Mouse (Mus musculus): ENCODE data around the gene Angpt4.

Angpt4 gene

DNA sequence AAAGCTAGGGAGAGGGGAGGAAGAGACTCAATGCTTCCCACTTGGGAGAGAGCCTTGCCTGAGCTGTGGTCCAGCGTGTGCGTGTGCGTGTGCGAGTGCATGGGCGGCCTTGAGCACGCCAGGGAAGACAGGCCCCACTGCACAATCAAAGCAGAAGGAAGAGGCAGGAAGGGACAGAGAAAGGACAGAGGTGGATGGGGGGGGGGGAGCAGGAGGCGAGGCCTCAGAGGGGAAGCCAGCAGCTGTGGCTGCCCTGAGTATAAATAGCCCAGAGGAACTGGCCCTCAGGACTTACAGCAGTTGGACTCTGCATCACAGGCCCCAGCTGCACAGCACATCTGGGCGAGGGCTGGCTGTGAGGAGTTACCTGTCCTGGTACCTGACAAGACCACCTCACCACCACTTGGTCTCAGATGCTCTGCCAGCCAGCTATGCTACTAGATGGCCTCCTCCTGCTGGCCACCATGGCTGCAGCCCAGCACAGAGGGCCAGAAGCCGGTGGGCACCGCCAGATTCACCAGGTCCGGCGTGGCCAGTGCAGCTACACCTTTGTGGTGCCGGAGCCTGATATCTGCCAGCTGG lies at the start of gene Angpt4:
Gene Angpt4 (plus strand): TSS at position 292 of the 582 bp plus-strand sequence.
- Histone ChIP-seq H3K27me3 (ENCODE audit: control insufficient read depth, insufficient read depth, low read length, poor library complexity, severe bottlenecking) (no peaks in the 10 kb centered on the region), H3K36me3 (ENCODE audit: control insufficient read depth, insufficient read depth, low read length, poor library complexity, severe bottlenecking) (no peaks in the 10 kb centered on the region)
- DNase-seq (ENCODE audit: low read depth, low spot score), result no peak

DNA sequence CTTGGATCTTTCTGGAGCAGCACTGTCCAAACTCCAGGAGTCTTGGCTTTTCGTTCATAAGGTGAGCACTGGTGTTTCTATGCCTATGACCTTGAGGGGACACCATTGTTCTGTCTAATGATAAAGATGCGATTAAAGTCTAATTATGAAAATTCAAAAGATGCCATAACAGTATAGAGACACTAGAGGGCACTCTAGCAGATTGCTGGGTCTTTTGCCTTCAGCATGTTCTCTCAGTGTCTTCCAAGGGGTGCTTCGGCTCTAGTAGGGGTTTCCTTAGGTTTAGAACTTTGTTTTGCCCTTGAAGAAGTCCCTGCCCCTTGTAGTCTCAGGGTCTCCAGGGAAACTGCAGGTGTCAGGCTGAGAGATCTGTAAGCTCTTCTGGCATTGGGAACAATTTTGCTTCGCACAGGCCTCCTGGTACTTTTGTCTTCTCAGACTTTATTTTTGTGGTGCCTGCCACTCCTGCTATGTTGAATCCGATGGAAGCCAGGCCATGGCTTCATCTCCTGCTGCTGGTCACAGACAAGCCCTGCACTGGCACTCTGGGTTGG lies 48.7 kb upstream of the Angpt4 start:
- Histone ChIP-seq H3K36me3 (ENCODE audit: control insufficient read depth, insufficient read depth, low read length, poor library complexity, severe bottlenecking) (no peaks in the 10 kb centered on the region), H3K27me3 (ENCODE audit: control insufficient read depth, insufficient read depth, low read length, poor library complexity, severe bottlenecking) (no peaks in the 10 kb centered on the region)
- DNase-seq (ENCODE audit: low read depth, low spot score), result peak; percentile 15

DNA sequence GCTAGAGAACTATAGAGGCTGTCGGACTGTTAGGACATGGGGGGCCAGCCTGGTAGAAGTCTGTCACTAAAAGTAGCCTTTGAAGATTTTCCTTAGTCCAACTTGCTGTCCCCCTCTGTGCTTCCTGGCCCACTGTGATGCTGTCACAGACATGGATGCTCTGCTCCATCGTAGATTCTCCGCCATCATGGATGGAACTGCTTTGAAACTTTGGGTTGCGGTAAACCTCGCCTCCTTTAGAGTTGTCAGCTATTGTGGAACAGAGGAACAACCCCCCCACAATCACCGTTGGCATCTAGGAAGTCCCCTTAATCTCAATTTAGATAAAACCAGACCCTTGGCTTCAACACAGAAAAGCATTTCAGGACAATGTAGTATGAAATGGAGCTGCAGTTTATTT lies 46.1 kb upstream of the Angpt4 start:
- H3K36me3 ChIP-seq (ENCODE audit: control insufficient read depth, insufficient read depth, low read length, poor library complexity, severe bottlenecking), result no peaks in the 10 kb centered on the region
- H3K27me3 ChIP-seq (ENCODE audit: control insufficient read depth, insufficient read depth, low read length, poor library complexity, severe bottlenecking), result no peaks in the 10 kb centered on the region
- DNase-seq (ENCODE audit: low read depth, low spot score), result no peak

- DNase-seq (ENCODE audit: low read depth, low spot score), result peak; percentile 33
These were observed 44.5 kb upstream of the Angpt4 start for GRCm38 (mm10) chr2:151866487-151866886.

DNA sequence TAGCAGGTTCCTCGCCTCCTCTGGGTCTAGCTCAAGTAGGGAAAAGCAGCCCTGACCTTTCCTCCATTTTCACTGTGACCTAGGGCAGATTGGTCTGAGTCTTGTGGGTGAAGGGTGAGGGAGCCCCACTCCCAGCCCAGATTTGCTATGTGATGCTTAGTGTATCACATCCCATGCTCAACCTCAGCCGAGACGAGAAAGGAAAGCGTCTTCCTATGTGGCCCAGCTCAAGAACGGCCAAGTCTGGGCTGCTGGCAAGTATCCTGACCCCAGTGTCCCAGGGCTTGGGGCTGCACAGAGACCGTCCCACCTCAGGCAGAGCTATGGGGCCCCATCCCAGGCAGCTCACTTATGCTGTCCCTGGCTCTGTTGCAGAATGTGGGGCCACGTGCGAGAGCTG lies 42.8 kb upstream of the Angpt4 start:
- no peak for DNase-seq (ENCODE audit: low read depth, low spot score)
- Histone ChIP-seq H3K27me3 (ENCODE audit: control insufficient read depth, insufficient read depth, low read length, poor library complexity, severe bottlenecking) (no peaks in the 10 kb centered on the region), H3K36me3 (ENCODE audit: control insufficient read depth, insufficient read depth, low read length, poor library complexity, severe bottlenecking) (no peaks in the 10 kb centered on the region)

More at GRCm38 (mm10) chr2:151866487-151866886, 44.5 kb upstream of the Angpt4 start:
- H3K36me3 ChIP-seq (ENCODE audit: control insufficient read depth, insufficient read depth, low read length, poor library complexity, severe bottlenecking), result no peaks in the 10 kb centered on the region
- H3K27me3 ChIP-seq (ENCODE audit: control insufficient read depth, insufficient read depth, low read length, poor library complexity, severe bottlenecking), result no peaks in the 10 kb centered on the region

DNA sequence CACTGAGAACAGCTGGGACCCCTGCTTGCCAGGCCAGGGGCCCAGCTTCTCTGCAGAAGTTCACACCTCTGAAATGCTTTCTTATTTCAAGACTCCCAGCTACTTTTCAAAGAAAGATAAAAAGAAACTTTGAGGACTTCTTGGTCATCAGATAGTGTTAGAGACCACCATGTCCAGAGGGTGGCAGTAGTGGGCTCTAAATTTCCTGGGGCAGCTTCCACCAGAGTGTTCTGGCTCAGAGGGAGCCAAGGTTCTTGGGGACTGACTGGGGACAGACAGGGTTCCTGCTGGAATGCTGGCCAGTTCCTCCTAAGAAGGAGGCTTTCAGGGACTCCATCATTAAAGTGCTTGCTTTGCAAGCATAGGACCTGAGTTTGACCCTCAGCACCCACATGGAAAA lies 36.5 kb upstream of the Angpt4 start:
- no peaks in the 10 kb centered on the region for H3K27me3 ChIP-seq (ENCODE audit: control insufficient read depth, insufficient read depth, low read length, poor library complexity, severe bottlenecking)
- H3K36me3 ChIP-seq (ENCODE audit: control insufficient read depth, insufficient read depth, low read length, poor library complexity, severe bottlenecking), result no peaks in the 10 kb centered on the region
- peak; percentile 9 for DNase-seq (ENCODE audit: low read depth, low spot score)

GRCm38 (mm10) chr2:151876012-151876485 lies 35.0 kb upstream of the Angpt4 start:
- H3K36me3 ChIP-seq (ENCODE audit: control insufficient read depth, insufficient read depth, low read length, poor library complexity, severe bottlenecking), result no peaks in the 10 kb centered on the region
- no peaks in the 10 kb centered on the region for H3K27me3 ChIP-seq (ENCODE audit: control insufficient read depth, insufficient read depth, low read length, poor library complexity, severe bottlenecking)
- peak; percentile 65 for DNase-seq (ENCODE audit: low read depth, low spot score)

GRCm38 (mm10) chr2:151878645-151879044 lies 32.4 kb upstream of the Angpt4 start:
- DNase-seq (ENCODE audit: low read depth, low spot score), result no peak
- H3K27me3 ChIP-seq (ENCODE audit: control insufficient read depth, insufficient read depth, low read length, poor library complexity, severe bottlenecking), result no peaks in the 10 kb centered on the region
- H3K36me3 ChIP-seq (ENCODE audit: control insufficient read depth, insufficient read depth, low read length, poor library complexity, severe bottlenecking), result no peaks in the 10 kb centered on the region

DNA sequence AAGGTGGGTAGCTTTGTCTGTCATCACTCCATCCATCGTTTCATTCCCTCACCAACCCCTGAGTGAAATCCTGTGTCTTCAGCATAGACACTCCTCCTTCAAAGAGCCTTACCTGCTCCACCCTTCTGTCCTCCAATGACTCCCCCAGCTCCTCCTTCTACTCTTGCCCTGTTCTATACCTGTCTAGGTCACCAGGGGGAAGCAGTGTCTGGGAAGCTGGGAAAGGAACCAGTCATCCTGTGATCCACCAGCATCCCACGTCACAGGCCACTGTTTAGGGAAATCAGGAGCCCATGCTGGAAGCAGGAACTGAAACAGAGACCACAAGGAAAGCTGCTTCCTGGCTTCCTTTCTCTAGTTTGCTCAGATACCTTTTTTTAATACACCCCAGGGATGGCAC lies 31.2 kb upstream of the Angpt4 start:
- Histone ChIP-seq H3K36me3 (ENCODE audit: control insufficient read depth, insufficient read depth, low read length, poor library complexity, severe bottlenecking) (no peaks in the 10 kb centered on the region), H3K27me3 (ENCODE audit: control insufficient read depth, insufficient read depth, low read length, poor library complexity, severe bottlenecking) (no peaks in the 10 kb centered on the region)
- no peak for DNase-seq (ENCODE audit: low read depth, low spot score)

DNA sequence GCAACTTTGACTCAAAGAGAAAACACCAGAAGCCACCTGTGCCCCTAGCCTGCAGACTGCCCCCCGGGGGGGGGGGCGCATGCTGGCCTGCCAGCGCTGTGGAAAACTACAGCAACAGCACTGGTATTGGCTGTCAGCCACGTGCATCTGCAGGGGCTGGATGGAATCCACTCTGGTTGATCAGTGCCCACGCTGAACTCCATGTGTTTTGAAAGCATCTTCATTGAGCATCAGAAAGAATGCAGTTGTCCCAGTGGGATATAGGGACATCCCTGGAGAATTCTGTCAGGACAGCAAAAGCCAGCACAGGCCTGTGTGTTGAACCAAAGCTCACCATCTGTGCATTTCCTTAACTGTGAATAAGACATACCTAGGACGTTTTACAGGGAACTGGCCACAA lies 20.0 kb upstream of the Angpt4 start:
- no peaks in the 10 kb centered on the region for H3K27me3 ChIP-seq (ENCODE audit: control insufficient read depth, insufficient read depth, low read length, poor library complexity, severe bottlenecking)
- no peak for DNase-seq (ENCODE audit: low read depth, low spot score)

GRCm38 (mm10) chr2:151893122-151893774 lies 17.8 kb upstream of the Angpt4 start:
- no peaks in the 10 kb centered on the region for H3K36me3 ChIP-seq (ENCODE audit: control insufficient read depth, insufficient read depth, low read length, poor library complexity, severe bottlenecking)
- H3K27me3 ChIP-seq (ENCODE audit: control insufficient read depth, insufficient read depth, low read length, poor library complexity, severe bottlenecking), result no peaks in the 10 kb centered on the region
- no peak for DNase-seq (ENCODE audit: low read depth, low spot score)

More for the DNA sequence above, 20.0 kb upstream of the Angpt4 start:
- H3K36me3 ChIP-seq (ENCODE audit: control insufficient read depth, insufficient read depth, low read length, poor library complexity, severe bottlenecking), result no peaks in the 10 kb centered on the region

DNA sequence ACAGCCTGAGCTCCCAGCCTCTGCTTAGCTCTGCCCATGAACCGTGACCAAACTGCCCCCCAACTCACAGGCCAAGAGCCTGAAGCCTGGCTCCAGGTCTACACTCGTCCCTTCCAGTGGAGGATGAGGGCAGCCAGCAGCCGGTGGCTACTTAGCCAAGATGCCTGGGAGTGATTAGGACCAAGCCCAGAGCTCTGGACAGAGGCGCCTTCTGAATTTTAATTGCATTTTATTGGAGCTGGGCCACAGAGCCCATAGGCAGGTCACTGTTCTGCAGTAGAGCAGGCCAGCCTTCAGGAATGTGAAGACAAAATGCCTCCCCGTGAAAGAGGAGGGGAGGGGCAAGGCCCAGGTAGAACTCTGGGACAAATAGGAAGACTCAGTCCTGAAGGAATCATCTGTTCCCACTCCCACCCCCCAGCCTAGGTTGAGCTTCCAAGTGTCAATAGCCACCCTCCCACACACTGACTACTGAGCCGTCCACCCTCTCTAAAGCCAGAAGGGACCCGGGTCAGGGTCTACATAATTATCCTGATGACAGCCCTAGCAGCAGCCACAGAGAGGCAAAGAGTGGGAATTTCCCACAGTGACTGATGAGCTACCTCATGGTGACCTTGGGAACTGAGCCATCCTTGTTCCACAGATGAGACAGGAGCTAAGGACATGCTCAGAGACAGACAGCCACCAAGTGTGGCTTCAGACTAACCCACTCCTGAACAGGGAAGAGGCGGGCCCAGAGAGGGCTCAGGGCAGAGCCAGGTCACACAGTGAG lies 16.6 kb upstream of the Angpt4 start:
- Histone ChIP-seq H3K27me3 (ENCODE audit: control insufficient read depth, insufficient read depth, low read length, poor library complexity, severe bottlenecking) (no peaks in the 10 kb centered on the region), H3K36me3 (ENCODE audit: control insufficient read depth, insufficient read depth, low read length, poor library complexity, severe bottlenecking) (no peaks in the 10 kb centered on the region)
- no peak for DNase-seq (ENCODE audit: low read depth, low spot score)

- Histone ChIP-seq H3K36me3 (ENCODE audit: control insufficient read depth, insufficient read depth, low read length, poor library complexity, severe bottlenecking) (no peaks in the 10 kb centered on the region), H3K27me3 (ENCODE audit: control insufficient read depth, insufficient read depth, low read length, poor library complexity, severe bottlenecking) (no peaks in the 10 kb centered on the region)
- no peak for DNase-seq (ENCODE audit: low read depth, low spot score)
These were observed 15.1 kb upstream of the Angpt4 start for GRCm38 (mm10) chr2:151895911-151896310.

DNA sequence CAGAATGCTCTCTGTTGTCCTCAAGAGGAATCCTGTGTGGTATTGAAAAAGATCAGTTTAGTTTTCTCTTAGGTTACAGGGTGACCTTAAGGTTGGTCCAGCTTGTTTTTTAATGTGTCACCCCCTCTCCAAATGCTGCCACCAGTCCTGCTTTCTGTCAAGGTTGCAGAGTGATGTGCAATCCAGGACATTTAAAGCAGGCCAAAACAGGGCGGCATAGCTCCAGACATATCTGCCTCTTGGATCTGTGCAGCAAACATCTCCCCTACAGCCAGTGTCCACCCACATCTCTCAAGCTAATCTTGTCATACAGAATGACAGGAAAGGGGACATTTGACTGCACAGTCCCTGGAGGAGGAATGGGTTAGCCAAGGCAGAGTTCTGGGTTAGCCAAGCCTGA lies 12.9 kb upstream of the Angpt4 start:
- H3K36me3 ChIP-seq (ENCODE audit: control insufficient read depth, insufficient read depth, low read length, poor library complexity, severe bottlenecking), result no peaks in the 10 kb centered on the region
- no peaks in the 10 kb centered on the region for H3K27me3 ChIP-seq (ENCODE audit: control insufficient read depth, insufficient read depth, low read length, poor library complexity, severe bottlenecking)
- DNase-seq (ENCODE audit: low read depth, low spot score), result no peak

- DNase-seq (ENCODE audit: low read depth, low spot score), result no peak
- Histone ChIP-seq H3K27me3 (ENCODE audit: control insufficient read depth, insufficient read depth, low read length, poor library complexity, severe bottlenecking) (no peaks in the 10 kb centered on the region), H3K36me3 (ENCODE audit: control insufficient read depth, insufficient read depth, low read length, poor library complexity, severe bottlenecking) (no peaks in the 10 kb centered on the region)
These were observed 10.2 kb upstream of the Angpt4 start for GRCm38 (mm10) chr2:151900845-151901244.
